Mouse (Mus musculus): ENCODE data around the gene Knstrn. TPM values are rescaled to one million over a fixed set of nuclear protein-coding genes. Genes with fewer than 3 reads are reported as not detected.
A peak's percentile ranks its signal among the peaks of the same experiment; 100 is the strongest.

Gene Knstrn
- total RNA-seq, 2 experiments from 2014 or later = 2.4 to 3.2 TPM

DNA sequence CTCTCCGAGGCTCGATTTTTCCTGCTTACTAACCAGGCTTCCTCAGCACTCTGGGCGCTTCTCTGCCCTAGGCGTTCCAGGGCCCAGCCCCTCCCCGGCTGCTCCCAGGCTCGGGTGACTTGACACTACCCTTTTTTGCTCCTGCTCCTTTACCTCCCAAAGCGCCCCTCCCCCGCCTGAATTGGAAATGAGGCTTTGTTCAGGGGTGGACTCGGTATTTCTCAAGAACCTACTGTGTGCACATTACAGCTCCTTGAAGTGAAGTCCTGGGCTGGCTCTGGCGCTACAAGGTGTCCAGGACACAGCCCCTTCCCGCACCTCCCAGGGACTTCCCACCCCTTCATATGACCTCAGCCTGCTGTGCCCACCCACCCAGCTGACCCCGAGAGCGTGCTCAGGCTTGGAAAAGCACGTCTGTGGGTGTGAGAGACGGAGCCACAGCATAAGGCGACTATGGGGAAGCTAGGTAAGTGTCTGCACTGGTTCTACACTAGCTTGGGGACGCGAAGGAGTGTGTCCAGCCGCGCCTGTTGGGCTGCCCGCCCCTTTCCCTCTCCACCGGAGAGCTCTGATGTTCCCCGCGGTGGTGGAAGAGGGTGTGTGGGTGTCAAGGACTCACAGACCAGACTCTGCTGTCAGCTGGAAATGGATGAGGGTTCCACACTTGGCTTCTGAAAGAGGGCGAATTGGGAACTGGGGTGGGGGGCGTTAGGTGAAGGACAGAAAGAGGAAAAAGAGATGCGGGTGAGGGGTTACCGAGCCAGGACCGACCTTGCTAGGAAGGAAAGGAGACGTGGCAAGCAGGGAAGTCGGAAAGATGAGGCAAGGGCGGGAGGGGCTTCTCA is 86.4 kb downstream of the Knstrn start, which contains the start of gene Bahd1:
Gene Bahd1 (plus strand): TSS at position 397 of the 845 bp plus-strand sequence.
- no peak for DNase-seq (ENCODE audit: low spot score in 2 of 2)

- peak; percentile 33 for DNase-seq (ENCODE audit: low spot score in 2 of 2)
Observed at GRCm38 (mm10) chr2:118900826-118901140, 87.0 kb downstream of the Knstrn start.

DNA sequence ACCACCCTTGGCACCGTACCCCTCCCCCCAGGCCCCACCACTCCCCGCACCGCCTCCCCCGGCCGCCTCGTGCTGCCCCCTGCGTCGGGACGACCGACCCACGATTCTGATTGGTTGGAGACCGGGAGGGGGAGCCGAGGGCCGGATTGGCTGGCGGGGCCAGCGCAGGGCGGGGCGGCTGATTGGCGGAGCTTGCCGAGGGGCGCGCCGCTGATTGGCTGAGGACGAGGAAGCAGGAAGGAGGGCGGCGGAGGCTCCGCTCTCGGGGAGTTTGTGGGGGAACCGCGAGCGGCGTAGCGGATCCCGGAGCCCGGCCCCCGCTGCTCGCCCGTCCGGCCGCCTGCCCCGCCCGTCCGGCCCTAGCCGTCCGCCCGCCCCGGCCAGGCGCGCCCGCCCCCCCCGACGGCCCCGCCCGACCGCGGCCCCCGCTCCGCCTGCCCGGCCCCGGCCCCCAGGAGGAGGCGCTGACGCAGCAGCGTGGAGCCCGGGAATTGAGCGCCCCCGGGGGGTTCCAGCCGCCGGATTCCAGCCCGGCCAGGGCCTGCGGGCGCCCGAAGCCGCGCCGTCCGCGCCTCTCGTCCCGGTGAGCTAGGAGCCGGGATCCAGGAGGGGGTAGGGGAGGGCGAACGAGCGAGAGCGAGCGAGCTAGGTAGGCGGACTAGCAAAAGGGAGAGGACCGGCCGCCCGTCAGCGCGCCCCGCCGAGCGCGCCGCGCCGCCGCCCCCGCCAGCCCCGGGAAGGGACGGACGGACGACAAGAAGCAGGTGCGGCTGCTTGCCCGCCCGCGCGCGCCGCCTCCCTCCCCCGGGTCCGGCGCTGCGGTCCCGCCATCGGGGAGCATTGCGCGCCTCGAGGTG is 87.6 kb downstream of the Knstrn start:
- DNase-seq (ENCODE audit: low spot score in 2 of 2) = peak; percentile 96 to 98

DNA sequence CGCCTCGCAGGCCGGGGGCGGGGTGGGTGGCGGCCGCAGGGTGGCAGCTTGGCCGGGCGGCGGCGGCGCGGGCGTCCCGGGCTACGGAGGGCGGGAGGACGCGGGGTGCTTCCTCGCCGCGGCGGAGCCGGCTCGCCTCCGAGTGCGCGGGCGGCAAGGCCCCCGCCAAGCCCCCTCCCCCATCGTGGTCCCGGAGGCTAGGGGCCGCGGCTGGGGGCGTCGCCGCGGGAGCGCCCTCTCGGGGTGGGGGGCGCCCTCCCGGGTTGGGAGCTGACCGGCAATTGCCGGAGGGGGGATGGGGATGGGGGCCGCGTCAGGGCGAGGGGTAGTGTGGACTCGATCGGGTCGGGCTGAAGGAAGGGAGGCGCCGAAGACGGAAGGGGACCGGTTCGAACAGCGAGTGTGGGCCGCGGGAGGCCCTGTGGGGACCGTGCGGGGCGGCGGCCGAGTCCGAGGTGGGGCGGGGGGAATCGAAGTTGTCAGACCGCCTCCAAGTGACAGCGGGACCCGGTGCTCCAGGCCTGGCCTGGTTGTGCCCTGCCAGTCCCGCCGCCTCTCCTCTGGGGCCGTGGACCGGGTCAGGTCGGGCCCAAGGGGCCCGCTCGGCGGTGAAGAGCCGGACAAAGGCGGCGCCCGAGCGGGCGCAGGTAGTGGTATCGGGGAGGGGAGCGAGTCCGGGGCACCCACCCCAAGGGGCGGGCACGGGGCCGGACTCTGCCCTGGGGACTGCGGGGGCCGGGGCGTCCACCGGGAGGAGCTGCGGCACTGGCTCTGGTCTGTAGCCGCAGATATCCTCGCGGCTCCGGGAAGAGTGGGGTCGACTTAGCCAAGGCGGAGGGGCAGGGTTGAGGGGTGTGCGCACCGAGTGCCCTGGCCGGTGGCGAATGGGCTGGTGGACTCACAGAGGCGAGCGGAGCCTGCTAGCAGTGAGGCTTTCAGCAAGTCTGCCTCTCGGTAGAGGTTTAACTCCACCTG is 88.5 kb downstream of the Knstrn start:
- peak; percentile 28 to 36 for DNase-seq (ENCODE audit: low spot score in 2 of 2)

DNA sequence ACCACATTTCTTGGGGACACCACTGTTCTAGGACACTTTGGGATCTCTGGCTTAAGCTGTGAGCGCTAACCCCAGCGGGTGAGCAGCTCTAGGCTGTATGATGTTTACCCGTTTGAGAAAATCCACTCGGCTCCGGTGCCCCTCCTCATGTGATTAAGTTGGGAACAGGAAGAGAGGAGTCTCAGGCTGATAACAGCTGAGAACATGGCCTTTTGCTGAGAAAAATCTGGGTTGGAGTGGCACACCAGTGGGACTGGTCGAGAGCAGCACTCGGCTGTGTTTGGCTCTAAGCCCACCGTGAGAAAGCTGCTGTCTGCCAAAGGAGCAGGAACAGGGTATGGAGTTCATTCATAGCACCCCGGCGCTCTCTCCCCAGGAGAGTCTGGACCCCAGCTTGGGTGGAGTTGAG is 89.5 kb downstream of the Knstrn start:
- DNase-seq (ENCODE audit: low spot score in 2 of 2) = peak in 1 of 2 experiments; percentile 41

Other genes with a start within 250 kb of the Knstrn start
- 1 to 10 TPM; 2.7 to 2.9 TPM for gene Bub1b, start 215.8 kb upstream of the Knstrn start, total RNA-seq (2021)
- 10 to 100 TPM; 67.8 to 75.1 TPM for gene Pak6, start 150.7 kb upstream of the Knstrn start, total RNA-seq (2021)
- gene Ankrd63, start 110.0 kb upstream of the Knstrn start, total RNA-seq (2021) = 1 to 10 TPM; 9.4 to 10.0 TPM
- 1 to 10 TPM; 2.1 to 2.7 TPM for gene Plcb2, start 85.6 kb upstream of the Knstrn start, total RNA-seq (2021)
- 10 to 100 TPM; 38.8 to 39.7 TPM for gene Inafm2, start 68.2 kb upstream of the Knstrn start, total RNA-seq (2021)
- gene Ccdc9b, start 51.3 kb upstream of the Knstrn start, total RNA-seq (2021) = 1 to 10 TPM; 3.5 to 4.2 TPM
- not detected for gene Phgr1, start 41.2 kb upstream of the Knstrn start, total RNA-seq (2021)
- 100 to 1,000 TPM; 218 to 234 TPM for gene Disp2, start 34.3 kb upstream of the Knstrn start, total RNA-seq (2021)
- gene Ivd, start 48.0 kb downstream of the Knstrn start, total RNA-seq (2021) = 100 to 1,000 TPM in 1 of 2 experiments, 10 to 100 TPM in 1; 97.2 to 126 TPM
- 10 to 100 TPM; 36.6 to 36.7 TPM for gene Bahd1, start 86.4 kb downstream of the Knstrn start, total RNA-seq (2021)
- 1 to 10 TPM; 2.5 to 3.2 TPM for gene Chst14, start 112.5 kb downstream of the Knstrn start, total RNA-seq (2021)
- gene Ccdc32, start 215.4 kb downstream of the Knstrn start, total RNA-seq (2021) = 10 to 100 TPM; 62.5 to 63.6 TPM
- gene Rpusd2, start 220.8 kb downstream of the Knstrn start, total RNA-seq (2021) = 1 to 10 TPM; 6.0 to 6.1 TPM
- 1 to 10 TPM in 1 of 2 experiments, under 1 TPM in 1; 0.95 to 1.2 TPM for gene Knl1, start 233.1 kb downstream of the Knstrn start, total RNA-seq (2021)